Mouse (Mus musculus): ENCODE results near the gene Kcnj14. TPM values are rescaled to one million over a fixed set of nuclear protein-coding genes. Genes with fewer than 3 reads are reported as not detected.

The Kcnj14 gene
- total and polyA plus RNA-seq, 3 experiments = 1.3 to 3.2 (median 1.5) TPM

- H3K4me1 ChIP-seq (ENCODE audit: control insufficient read depth in 1 of 2, insufficient read depth in 2 of 2) = peaks cover 15 to 23% of the 10 kb centered on the region in 2 experiments
- peak; percentile 58 for DNase-seq (ENCODE audit: extremely low read depth)
- dilution Hi-C loops (cut with MboI; ENCODE audit: extremely low pct_ligation_motif_present, extremely low pct_unique_long_range_greater_than_20kb, low sequenced_read_pairs) = no loop called here
- peak within 1 kb of the TSS; percentile 18; the same call in 1 of the 2 replicates for H3K9ac ChIP-seq (ENCODE audit: insufficient read depth, low read depth)
- H3K9me3 ChIP-seq (replicated peaks; ENCODE audit: low read length) = no peaks in the 10 kb centered on the region
- no peak within 1 kb of the TSS for H3K27ac ChIP-seq (ENCODE audit: insufficient read depth, low read depth)
- H3K79me2 ChIP-seq (replicated peaks; ENCODE audit: control insufficient read depth, extremely low read depth, insufficient read depth, poor library complexity, severe bottlenecking) = no peaks in the 10 kb centered on the region
- in situ Hi-C loops (cut with MboI; ENCODE audit: low pct_ligation_motif_present, low pct_unique_long_range_greater_than_20kb, low sequenced_read_pairs) = no loop called here
- H3K27me3 ChIP-seq (replicated peaks) = peaks cover 19% of the 10 kb centered on the region
- H3K36me3 ChIP-seq (replicated peaks in 1 of 2; ENCODE audit: control insufficient read depth in 1 of 2, insufficient read depth in 1 of 2, low read length in 1 of 2) = no peaks in the 10 kb centered on the region
- peak within 1 kb of the TSS; percentile 37 for H3K4me2 ChIP-seq (ENCODE audit: insufficient read depth, low read depth, poor library complexity, severe bottlenecking)
- peak within 1 kb of the TSS; percentile 48 to 65 (median 53) for H3K4me3 ChIP-seq (replicated peaks in 1 of 3; ENCODE audit: low read depth in 2 of 3, low read length in 2 of 3, poor library complexity in 1 of 3)
- TF ChIP-seq CHD1 (IDR thresholded peaks at IDR 0.05; ENCODE audit: low read depth, low read length) = no peak
- no peak for TF ChIP-seq CHD2 (IDR thresholded peaks at IDR 0.05; ENCODE audit: low read length)
- no peak for TF ChIP-seq EP300 (IDR thresholded peaks at IDR 0.05; ENCODE audit: low read length)
- no peak for TF ChIP-seq ZC3H11A (IDR thresholded peaks at IDR 0.05; ENCODE audit: low read depth, low read length)
- TF ChIP-seq ZNF384 (IDR thresholded peaks at IDR 0.05; ENCODE audit: low read depth, low read length) = no peak
- peak; percentile 85 for TF ChIP-seq HCFC1 (IDR thresholded peaks at IDR 0.05; ENCODE audit: low read depth, low read length)
- no peak for TF ChIP-seq ETS1 (conservative IDR thresholded peaks at IDR 0.05; ENCODE audit: low read depth, low read length)
- TF ChIP-seq MAX (IDR thresholded peaks at IDR 0.05; ENCODE audit: low read length) = no peak
- no peak for TF ChIP-seq KAT2A (IDR thresholded peaks at IDR 0.05; ENCODE audit: insufficient replicate concordance, low read length)
- no peak for TF ChIP-seq MXI1 (IDR thresholded peaks at IDR 0.05; ENCODE audit: low read depth, low read length)
- TF ChIP-seq JUND (conservative IDR thresholded peaks at IDR 0.05; ENCODE audit: low read depth, low read length) = no peak
- TF ChIP-seq USF2 (conservative IDR thresholded peaks at IDR 0.05; ENCODE audit: low read depth, low read length) = no peak
- peak; percentile 75 for TF ChIP-seq BHLHE40 (IDR thresholded peaks at IDR 0.05; ENCODE audit: low read depth, low read length)
- TF ChIP-seq RAD21 (IDR thresholded peaks at IDR 0.05; ENCODE audit: low read depth, low read length) = no peak; the same call in 1 of the 2 replicates
- TF ChIP-seq POLR2A (IDR thresholded peaks at IDR 0.05; ENCODE audit: low read depth, low read length) = peak; percentile 28; the same call in 1 of the 2 replicates
- no peak for TF ChIP-seq NELFE (IDR thresholded peaks at IDR 0.05; ENCODE audit: low read depth, low read length)
- TF ChIP-seq PAX5 (IDR thresholded peaks at IDR 0.05; ENCODE audit: low read length) = no peak
- TF ChIP-seq POLR2AphosphoS2 (IDR thresholded peaks at IDR 0.05; ENCODE audit: low read depth, low read length) = no peak
- no peak for TF ChIP-seq MEF2A (IDR thresholded peaks at IDR 0.05; ENCODE audit: borderline replicate concordance, low read depth, low read length)
- no peak for TF ChIP-seq JUN (IDR thresholded peaks at IDR 0.05; ENCODE audit: insufficient read depth, low read depth, low read length)
- no peak for TF ChIP-seq TCF12 (IDR thresholded peaks at IDR 0.05; ENCODE audit: low read depth, low read length)
- TF ChIP-seq MAZ (IDR thresholded peaks at IDR 0.05; ENCODE audit: low read depth, low read length) = 0 out of 2 replicates have a peak, but pooled peaks have one; percentile 51
- no peak for TF ChIP-seq MAFK (IDR thresholded peaks at IDR 0.05; ENCODE audit: insufficient replicate concordance, low read length)
- no peak for TF ChIP-seq MYC (IDR thresholded peaks at IDR 0.05; ENCODE audit: low read depth, low read length)
- no peak for TF ChIP-seq ZMIZ1 (IDR thresholded peaks at IDR 0.05; ENCODE audit: low read depth, low read length)
- TF ChIP-seq GABPA (IDR thresholded peaks at IDR 0.05; ENCODE audit: insufficient replicate concordance, low read depth, low read length) = no peak
- TF ChIP-seq NRF1 (IDR thresholded peaks at IDR 0.05; ENCODE audit: low read depth, low read length) = peak; percentile 77
- TF ChIP-seq UBTF (IDR thresholded peaks at IDR 0.05; ENCODE audit: low read depth, low read length) = no peak
- TF ChIP-seq SIN3A (IDR thresholded peaks at IDR 0.05; ENCODE audit: low read length) = no peak
- no peak for TF ChIP-seq TBP (conservative IDR thresholded peaks at IDR 0.05; ENCODE audit: low read depth, low read length)
- TF ChIP-seq E2F4 (IDR thresholded peaks at IDR 0.05; ENCODE audit: insufficient replicate concordance, low read depth, low read length) = no peak
- no peak for TF ChIP-seq IRF4 (IDR thresholded peaks at IDR 0.05; ENCODE audit: low read depth, low read length)
- TF ChIP-seq ZKSCAN1 (IDR thresholded peaks at IDR 0.05; ENCODE audit: borderline replicate concordance, low read depth, low read length) = no peak
- peak; percentile 69 for TF ChIP-seq ELF1 (IDR thresholded peaks at IDR 0.05; ENCODE audit: low read depth, low read length)
- TF ChIP-seq SMC3 (IDR thresholded peaks at IDR 0.05; ENCODE audit: low read depth, low read length) = peak; percentile 32
- peak in 1 of 2 experiments; percentile 55; a peak in 2 of 4 replicates for TF ChIP-seq CTCF (conservative IDR thresholded peaks at IDR 0.05 in 1 of 2, IDR thresholded peaks at IDR 0.05 in 1 of 2; ENCODE audit: low read depth in 2 of 2, low read length in 2 of 2)
- no peak for TF ChIP-seq RCOR1 (conservative IDR thresholded peaks at IDR 0.05; ENCODE audit: low read depth, low read length)
- TF ChIP-seq USF1 (IDR thresholded peaks at IDR 0.05; ENCODE audit: low read depth, low read length) = no peak
Measured at GRCm38 (mm10) chr7:45783511-45784091, 41.0 kb downstream of the Kcnj14 start, which contains the start of gene Lmtk3. TSS of gene Lmtk3 (plus strand) at chr7:45783738.
